Mouse (Mus musculus): ENCODE results near the gene Csnk2b.

Gene Csnk2b

DNA sequence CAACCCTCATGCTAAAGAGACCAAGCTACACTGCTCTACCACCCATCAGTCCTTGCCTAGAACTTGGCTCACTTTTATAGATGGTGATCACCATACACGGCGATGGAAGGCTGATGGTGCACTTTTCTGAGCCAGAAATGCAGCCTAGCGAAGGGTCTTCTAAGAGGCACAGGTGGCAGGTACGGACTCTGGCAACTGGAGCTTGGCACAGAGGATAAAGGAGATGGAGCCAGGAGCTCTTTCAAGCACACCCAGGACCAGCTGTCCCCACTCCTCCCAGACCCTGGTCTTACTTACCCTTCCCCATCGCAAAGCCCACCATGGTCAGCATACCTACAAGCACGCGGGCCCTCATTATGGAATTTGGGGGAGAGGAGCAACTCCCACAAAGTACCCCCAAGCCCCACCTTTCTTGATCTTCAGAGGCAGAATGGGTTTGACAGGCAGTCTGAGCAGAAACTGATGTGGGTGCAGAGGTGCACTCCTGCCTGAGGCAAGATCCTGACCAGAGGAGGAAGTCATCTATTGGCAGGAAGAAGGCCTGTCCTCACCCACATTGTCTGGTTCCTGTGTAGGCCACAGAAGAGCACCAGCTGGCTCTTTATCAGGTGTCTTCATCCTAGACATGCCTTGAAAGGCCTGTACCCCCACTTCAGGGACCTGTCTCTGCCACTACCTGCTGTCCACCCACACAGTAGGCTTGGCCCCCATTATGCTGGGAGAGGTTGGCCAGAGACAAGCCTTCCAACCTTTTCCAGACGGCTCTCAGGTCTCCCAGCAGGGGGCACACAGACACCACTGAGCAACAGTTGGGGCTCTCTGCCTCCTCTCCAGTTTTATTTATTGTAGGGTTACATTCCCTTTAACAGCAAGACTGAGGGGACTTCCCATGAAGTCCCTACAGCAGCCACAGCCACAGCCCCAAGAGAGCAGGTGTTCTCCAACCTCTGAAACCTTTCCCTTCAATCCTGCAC is 6.5 kb downstream of the Csnk2b start, which contains the start of gene Ly6g5b:
Gene Ly6g5b, minus strand, starts transcription at position 383 of the 974 bp plus-strand sequence.
- no peak for DNase-seq

DNA sequence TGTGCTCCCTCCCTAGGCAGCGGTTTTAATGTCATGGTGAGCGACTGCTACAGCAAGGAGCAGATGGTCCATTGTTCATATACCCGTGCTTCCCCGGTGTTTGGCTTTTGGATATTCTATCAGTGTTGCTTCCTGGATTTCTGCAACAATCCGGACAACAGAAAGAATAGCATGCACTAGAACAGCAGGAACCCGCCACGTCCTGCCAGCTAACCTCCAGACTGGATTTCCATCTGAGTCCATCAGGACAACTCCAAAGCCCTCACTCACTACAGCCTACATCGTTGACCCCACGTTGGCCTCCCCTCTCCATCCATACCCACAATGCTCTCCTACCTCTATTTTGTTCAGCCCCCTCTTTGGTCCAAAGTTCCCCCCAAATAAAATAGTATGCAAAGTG is 10.1 kb downstream of the Csnk2b start:
- no peak for DNase-seq

DNA sequence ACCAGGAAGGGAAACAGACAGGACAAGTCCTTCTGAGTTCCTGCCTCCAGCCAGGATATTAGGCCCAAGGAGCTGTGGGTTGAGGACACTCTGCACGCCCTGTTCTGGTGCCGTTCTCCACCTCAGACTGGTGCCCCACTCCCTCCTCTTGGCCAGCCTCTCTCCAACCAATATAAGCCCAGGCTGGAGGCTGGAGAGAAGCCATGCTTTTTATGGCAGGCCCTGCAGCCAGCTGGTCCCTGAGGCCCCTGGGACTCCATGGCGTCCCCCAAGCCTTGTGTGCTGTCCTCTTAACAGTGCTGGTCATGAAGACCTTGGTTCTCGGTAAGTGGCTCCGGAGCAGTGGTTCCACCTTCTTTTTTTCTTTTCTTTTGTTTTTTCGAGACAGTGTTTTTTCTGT is 13.8 kb downstream of the Csnk2b start, which contains the start of gene Ly6g5c:
Gene Ly6g5c, plus strand, starts transcription at position 183 of the 400 bp plus-strand sequence.
- no peak for DNase-seq

GRCm38 (mm10) chr17:35106522-35106921 is 15.3 kb downstream of the Csnk2b start:
- no peak for DNase-seq

DNA sequence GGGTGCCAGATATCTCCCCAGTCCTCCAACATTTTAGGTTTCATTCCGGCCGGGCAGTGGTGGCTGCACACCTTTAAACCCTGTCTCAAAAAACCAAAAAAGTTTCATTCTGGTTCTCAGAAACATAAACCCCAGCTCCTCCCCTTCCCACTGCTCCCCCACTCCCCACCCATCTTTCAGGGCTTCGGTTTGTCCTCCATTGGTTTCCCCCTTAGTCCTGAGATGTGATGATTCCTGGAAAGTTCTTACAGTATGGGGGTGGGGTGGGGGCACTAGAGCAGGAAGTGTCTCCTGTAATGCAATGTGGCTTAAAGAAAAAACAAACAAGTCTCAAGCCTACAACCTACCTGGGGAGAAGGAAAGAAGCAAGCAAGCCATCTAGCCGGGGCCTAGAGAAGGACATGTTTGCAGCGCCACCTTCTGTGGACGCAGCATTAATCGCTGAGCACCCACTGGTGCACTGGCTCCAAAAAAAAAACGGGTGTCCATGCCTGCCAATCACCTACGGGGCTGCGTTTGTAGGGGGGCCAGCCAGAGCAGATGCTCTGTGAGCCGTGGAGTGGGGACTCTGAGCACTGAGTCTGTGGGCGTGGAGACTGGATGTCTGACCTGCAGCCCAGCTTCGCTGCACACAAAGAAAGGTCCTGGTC is 16.0 kb downstream of the Csnk2b start:
- DNase-seq, result no peak

DNA sequence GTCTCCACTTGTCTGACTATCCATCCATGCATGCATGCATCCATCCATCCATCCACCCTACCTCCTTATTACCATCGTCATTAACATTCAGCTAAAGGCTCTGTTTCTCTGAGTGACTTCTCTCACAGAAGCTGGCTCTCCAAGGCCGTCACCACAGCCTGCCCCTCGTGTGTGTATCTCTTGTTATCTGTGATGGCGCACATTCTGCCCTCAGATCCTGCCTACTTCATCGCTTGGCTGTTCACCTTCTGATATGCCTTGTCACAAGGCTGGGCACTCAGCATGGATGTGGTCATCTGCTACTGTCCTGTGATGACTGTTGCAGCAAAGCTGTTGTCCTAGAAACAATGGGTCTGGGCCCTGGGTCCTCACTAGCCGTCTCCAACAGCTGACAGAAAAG is 17.1 kb downstream of the Csnk2b start:
- no peak for DNase-seq

GRCm38 (mm10) chr17:35104079-35104478 is 17.8 kb downstream of the Csnk2b start:
- no peak for DNase-seq

DNA sequence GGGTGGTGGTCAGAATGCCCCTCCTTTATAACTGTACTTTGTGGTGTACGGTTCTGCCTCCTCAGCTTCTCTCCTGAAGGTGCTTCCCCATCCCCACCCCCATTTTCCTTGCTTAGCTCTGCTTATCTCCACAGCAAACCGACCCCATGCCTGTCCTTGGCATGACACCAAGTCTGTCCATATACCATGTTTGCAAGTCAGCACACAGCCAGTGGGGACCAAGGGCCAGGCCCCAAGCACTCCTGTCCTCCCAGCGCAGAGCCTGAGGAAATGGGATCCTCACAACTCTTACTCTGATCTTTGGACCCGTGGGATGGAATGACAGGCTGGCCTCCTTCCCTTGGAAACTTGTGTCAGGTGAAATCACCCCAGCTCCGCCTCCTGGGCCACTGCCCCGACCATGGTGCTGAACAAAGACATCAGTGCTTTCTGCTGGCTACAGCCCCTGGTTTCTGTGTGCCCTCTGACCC is 18.6 kb downstream of the Csnk2b start:
- DNase-seq, result no peak

DNA sequence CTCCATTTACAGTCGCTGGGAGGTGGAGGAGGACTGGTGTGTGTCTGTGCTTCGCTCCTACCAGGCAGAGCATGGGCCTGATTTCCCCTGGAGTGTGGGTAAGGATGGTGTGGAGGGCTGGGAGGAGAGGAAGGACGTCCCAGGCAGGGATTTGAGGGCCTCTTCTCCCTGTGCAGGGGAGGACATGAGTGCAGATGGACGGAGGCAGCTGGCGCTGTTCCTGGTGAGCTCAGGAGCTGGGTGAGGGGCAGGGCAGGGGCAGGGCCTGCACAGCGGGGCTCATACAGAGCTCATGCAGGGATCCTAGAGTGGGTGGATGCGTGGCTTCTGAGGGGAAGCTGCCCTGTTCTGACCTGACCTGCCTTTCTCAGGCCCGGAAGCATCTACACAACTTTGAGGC is 19.6 kb downstream of the Csnk2b start:
- no peak for DNase-seq

- DNase-seq, result no peak
These were observed 20.7 kb downstream of the Csnk2b start for GRCm38 (mm10) chr17:35101161-35101560.

DNA sequence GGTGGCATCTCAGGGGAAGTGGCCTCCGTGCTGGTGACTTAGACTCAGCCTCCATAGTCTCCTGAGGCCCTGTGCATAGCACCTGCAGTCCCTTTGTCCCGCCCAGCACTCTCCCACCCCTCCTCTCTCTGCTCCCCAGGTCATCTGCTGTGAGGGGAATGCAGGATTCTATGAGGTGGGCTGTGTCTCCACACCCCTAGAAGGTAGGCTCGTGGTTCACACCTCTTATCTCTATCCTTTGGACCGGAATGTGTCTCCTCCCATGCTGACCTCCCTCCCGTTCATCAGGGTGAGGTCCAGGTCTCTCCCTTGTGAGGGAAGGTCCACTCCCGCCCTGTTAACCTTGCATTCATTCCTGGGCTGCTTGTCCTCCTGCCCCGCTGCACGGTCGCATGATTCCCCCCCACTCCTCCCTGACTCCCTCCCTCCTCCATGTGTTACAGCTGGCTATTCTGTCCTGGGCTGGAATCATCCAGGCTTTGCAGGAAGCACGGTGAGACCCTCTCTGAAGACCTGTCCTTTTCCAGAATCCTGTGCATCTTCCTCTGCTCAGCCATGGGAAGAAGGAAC is 21.6 kb downstream of the Csnk2b start:
- DNase-seq, result no peak

DNA sequence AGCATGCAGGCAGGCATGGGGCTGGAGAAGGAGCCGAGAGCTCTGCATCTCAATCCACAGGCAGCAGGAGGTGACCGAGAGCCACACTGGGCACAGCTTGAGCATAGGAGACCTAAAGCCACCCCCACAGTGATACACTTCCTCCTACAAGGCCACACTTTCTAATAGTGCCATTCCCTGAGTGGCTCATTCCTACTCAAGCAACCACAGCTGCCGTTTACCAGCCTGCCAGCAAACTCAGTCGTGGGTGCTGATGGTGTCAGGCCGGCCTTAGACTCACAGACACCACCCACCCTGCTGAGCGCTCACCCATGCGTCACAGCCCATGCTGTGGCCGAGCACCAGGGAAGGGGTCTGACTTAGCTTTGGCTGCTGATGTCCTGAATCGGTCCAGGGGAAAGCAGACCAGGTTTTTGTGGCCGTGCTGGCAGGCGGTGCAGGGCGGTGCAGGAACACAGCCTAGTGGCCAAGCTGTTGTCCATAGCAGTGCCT is 24.6 kb downstream of the Csnk2b start:
- peak; percentile 60 for DNase-seq

GRCm38 (mm10) chr17:35096597-35096996 is 25.3 kb downstream of the Csnk2b start:
- DNase-seq, result no peak

GRCm38 (mm10) chr17:35094475-35095365 is 27.1 kb downstream of the Csnk2b start:
- DNase-seq, result no peak

- DNase-seq, result no peak
These were observed 29.3 kb downstream of the Csnk2b start for GRCm38 (mm10) chr17:35092403-35093198.

GRCm38 (mm10) chr17:35090166-35090932 is 31.5 kb downstream of the Csnk2b start:
- DNase-seq, result no peak

DNA sequence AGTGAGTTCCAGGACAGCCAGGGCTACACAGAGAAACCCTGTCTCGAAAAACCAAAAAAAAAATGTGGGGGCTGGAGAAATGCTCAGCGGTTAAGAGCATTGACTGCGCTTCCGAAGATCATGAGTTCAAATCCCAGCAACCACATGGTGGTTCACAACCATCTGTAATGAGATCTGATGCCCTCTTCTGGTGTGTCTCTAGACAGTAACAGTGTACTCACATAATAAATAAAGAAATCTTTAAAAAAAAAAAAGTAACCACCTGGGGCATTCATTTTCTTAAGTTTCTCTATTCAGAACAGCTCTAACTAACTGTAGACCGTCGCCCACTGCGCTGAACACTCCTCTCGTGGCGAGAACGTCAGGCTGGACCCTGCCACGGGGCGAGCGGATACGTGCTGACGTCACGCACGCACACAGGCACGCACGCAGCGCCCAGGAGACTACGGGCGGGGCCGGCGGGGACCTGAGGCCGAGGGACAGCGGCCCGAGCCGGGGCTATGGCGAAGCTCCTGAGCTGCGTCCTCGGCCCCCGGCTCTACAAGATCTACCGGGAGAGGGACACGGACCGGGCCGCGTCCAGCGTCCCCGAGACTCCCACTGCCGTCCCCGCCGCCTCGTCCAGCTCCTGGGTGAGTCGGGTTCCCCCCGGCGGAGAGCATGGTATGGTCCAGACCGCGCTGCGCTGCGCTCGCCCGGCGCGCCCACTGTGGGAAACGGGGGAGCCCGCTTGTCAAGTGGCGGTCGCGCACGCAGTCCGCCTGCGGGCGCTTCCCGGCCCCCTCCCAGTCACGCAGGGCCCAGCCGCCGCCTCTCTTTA is 32.8 kb downstream of the Csnk2b start, which contains the start of gene Abhd16a:
Gene Abhd16a, plus strand, starts transcription at position 439 of the 820 bp plus-strand sequence.
- peak; percentile 97 for DNase-seq

DNA sequence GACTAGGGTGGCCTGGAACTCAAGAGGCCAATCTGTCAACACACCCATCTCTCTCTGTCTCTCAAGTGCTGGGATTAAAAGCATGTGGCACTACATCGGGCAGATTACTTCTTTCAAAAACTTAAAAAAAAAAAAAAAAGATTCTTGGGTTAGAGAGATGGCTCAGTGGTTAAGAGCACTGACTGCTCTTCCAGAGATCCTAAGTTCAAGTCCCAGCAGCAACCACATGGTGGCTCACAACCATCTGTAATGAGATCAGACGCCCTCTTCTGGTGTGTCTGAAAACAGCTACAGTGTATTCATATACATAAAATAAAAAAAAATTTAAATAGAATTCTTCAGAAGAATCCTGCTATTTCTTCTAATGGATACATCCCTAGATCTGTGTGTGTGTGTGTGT is 33.7 kb downstream of the Csnk2b start:
- DNase-seq, result no peak

DNA sequence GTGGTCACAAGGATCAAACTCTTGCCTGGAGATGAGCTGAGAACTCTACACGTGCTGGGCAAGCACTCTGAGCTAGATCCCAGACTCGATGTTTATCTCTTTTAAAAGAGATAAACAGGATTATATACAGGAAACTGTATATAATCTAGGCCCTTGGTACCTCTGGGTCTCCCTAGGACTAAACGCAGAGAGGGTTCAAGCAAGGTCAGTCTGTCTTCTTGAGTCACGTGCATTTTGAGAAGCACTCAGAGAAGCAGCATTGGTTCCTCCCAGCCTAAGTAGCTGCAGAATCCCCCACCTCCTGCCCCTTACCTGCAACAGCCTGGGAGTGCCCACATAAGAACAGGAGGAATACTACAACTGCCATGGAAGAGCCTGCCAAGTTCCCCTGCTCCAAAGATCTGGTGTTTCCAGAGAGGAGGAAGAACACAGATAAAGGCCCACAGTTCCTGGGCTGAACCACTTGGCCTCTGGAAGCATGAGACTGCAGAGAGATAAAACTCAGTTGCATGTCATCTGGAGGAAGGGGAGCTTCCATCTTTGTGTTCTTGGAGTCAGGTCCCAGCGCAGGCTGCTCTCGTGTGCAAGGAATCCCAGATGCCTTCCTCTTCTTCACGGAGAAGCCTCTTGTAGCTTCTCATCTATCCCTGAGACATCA is 36.5 kb downstream of the Csnk2b start, which contains the start of gene Ly6g6f:
Gene Ly6g6f, minus strand, starts transcription at position 403 of the 658 bp plus-strand sequence.
- DNase-seq, result no peak

Measured in right cerebral cortex, postnatal 25 days (tissue).